Mouse (Mus musculus) lung, adult 2 months (tissue): Measurements from ENCODE around the gene Ppfia3. TPM values are rescaled to one million over a fixed set of nuclear protein-coding genes. Genes with fewer than 3 reads are reported as not detected.
"Not testable (repeated sequence)": the region's sequence is repeated elsewhere in the genome, so short reads cannot be mapped to it uniquely, and the experiment has no call there.

Experiments used
- DNase-seq: peaks from one replicate; pipeline ENCODE4 v3.0.0; 2022
- H3K4me1 ChIP-seq: fragments of 200-500 bp; 2 replicates; pipeline ENCODE4 v1.6.1; 2011; ENCODE audit warnings: low read length; ENCODE audit not compliant: control insufficient read depth, insufficient read depth
- H3K4me3 ChIP-seq: fragments of 200-500 bp; replicated peaks from 2 replicates; pipeline ENCODE3; 2011; ENCODE audit warnings: low read depth, mild to moderate bottlenecking, control low read depth, low read length; ENCODE audit errors: extremely low read depth
- CTCF ChIP-seq: fragments of 200-500 bp; IDR thresholded peaks from 2 replicates; pipeline ENCODE4 v1.5.1; 2011; ENCODE audit warnings: mild to moderate bottlenecking, low read length, control low read depth; ENCODE audit not compliant: insufficient read depth
- POLR2A ChIP-seq: fragments of 200-500 bp; IDR thresholded peaks from 2 replicates; pipeline ENCODE4 v1.6.1; 2011; ENCODE audit warnings: low read depth, mild to moderate bottlenecking, control low read depth, low read length, borderline replicate concordance; ENCODE audit errors: extremely low read depth
- WGBS: fragments of 180-500 bp; shearing (Covaris S2); methylation state at CpG from one replicate; pipeline ENCODE4 v1.1.7; 2018; 5-methylcytosine and 5-hydroxymethylcytosine counted together
- polyA plus RNA-seq: library from polyadenylated mRNA; depleted of rRNA; stranded (reverse); fragments of >200 nt; gene quantifications from 2 replicates; pipeline ENCODE4 v1.2.3, GENCODE M21; 2012

Gene Ppfia3
- polyA plus RNA-seq, 1 experiment: 3.7 TPM

- H3K4me1 ChIP-seq: peaks cover 2% of the 10 kb centered on the region; the same call in 1 of the 2 replicates
- DNase-seq: no peak
- TF ChIP-seq CTCF: no peak
- TF ChIP-seq POLR2A: no peak
- WGBS: 69% methylated on average over 10 of the region's 10 CpGs
- no peak overlapping the region for H3K4me3 ChIP-seq
These were observed 41.0 kb upstream of the Ppfia3 start for GRCm38 (mm10) chr7:45407836-45408235.

GRCm38 (mm10) chr7:45406157-45407156 is 39.6 kb upstream of the Ppfia3 start:
- TF ChIP-seq POLR2A (no peak), CTCF (no peak)

GRCm38 (mm10) chr7:45405091-45406075 is 38.6 kb upstream of the Ppfia3 start, which contains the start of gene Kcna7:
Gene Kcna7 (plus strand): TSS chr7:45405653.
- peaks cover 2% of the 10 kb centered on the region; the same call in 1 of the 2 replicates for H3K4me1 ChIP-seq
- WGBS: 8% methylated on average over 28 of the region's 28 CpGs
- peak; percentile 85 for DNase-seq
- peak within 1 kb of the TSS; percentile 16 for H3K4me3 ChIP-seq
- TF ChIP-seq POLR2A (no peak), CTCF (peak; percentile 77)

More at GRCm38 (mm10) chr7:45406157-45407156, 39.6 kb upstream of the Ppfia3 start:
- peak overlapping the region; percentile 39 for H3K4me3 ChIP-seq
- peak; percentile 51 for DNase-seq
- peaks cover 2% of the 10 kb centered on the region; the same call in 1 of the 2 replicates for H3K4me1 ChIP-seq
- under 1% methylated on average over 114 of the region's 114 CpGs for WGBS

DNA sequence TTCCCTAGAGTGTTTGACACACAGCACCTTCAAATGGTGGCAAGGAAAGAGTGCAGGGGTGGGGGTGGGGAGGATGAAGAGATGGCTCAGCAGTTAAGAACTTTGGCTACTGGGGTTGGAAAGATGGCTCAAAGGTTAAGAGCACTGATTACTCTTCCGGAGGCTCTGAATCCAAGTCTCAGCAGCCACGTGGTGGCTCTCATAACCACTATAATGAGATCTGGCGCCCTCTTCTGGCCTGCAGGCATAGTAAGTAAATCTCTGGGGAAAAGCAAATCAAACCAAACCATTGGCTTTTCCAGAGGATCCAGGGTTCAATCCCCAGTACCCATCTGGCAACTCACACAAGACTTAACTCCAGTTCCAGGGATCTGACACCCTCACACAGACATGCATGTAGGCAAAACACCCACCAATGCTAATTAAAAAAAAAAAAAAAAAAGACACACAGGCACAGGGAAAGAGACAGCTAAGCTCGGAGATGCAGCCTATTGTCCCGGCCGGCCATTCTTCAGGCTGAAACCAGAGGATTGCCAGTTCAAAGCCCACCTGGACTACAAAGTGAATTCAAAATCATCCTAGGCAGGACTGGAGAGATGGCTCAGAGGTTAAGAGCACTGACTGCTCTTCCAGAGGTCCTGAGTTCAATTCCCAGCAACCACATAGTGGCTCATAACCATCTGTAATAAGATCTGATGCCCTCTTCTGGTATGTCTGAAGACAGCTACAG is 36.9 kb upstream of the Ppfia3 start:
- Histone ChIP-seq H3K4me3 (no peak overlapping the region), H3K4me1 (peaks cover 2% of the 10 kb centered on the region; the same call in 1 of the 2 replicates)
- WGBS: 44% methylated on average over 6 of the region's 6 CpGs
- peak; percentile 62 for DNase-seq
- TF ChIP-seq POLR2A: no peak
- peak; percentile 45; the same call in 1 of the 2 replicates for TF ChIP-seq CTCF

DNA sequence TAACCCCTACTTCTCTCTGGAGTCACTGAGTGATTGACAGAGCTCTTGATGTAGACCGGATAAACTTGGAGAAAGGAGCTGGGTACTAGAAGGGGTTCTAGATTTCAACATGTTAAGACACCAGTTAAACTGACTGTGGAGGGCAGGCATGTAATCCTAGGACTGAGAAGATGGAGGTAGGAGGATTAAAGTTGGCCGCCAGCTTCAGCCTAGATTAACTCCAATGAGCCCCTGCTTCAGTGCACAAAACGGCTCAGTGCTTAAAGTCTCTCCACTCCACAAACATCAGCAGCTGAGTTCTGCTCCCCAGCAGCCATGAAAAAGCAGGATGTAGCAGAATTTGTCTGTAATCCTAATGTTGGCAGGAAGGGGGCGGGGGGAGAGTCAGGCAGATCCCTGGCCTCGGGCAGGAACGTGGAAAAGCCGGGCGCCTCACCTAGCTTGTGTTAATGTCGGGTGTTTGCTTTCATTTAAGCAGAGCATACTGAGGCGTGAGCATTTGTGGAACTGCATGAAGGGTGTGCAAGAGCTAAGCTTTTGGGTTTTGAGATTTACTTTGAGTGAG is 34.8 kb upstream of the Ppfia3 start:
- Histone ChIP-seq H3K4me1 (peaks cover under 1% of the 10 kb centered on the region; the same call in 1 of the 2 replicates), H3K4me3 (no peak overlapping the region)
- WGBS: 54% methylated on average over 10 of the region's 10 CpGs
- no peak for DNase-seq
- no peak for TF ChIP-seq CTCF
- TF ChIP-seq POLR2A: no peak

DNA sequence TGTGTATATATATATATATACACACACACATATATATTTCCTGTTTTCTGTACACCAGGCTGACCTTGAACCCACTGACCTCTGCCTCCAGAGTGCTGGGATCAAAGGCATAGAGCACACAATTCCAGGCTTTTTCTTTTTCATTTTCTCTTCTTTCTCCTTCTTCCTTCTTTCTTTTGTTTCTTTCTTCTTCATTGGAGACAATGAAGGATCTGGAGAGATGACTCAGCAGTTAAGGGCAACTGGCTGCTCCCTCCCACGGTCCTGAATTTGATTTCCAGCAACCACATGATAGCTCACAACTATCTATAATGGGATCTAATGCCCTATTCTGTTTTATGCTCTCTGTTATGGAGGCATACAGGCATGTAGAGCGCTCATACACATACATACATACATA is 30.0 kb upstream of the Ppfia3 start:
- 61% methylated on average over 2 of the region's 2 CpGs for WGBS
- no peak overlapping the region for H3K4me3 ChIP-seq
- DNase-seq: no peak
- TF ChIP-seq CTCF (no peak), POLR2A (no peak)
- peaks cover 8% of the 10 kb centered on the region for H3K4me1 ChIP-seq

GRCm38 (mm10) chr7:45396337-45396775 is 29.5 kb upstream of the Ppfia3 start:
- H3K4me1 ChIP-seq, DNase-seq: not testable (repeated sequence)
- under 1% methylated on average over 3 of the region's 3 CpGs for WGBS
- peak overlapping the region; percentile 68 for H3K4me3 ChIP-seq

DNA sequence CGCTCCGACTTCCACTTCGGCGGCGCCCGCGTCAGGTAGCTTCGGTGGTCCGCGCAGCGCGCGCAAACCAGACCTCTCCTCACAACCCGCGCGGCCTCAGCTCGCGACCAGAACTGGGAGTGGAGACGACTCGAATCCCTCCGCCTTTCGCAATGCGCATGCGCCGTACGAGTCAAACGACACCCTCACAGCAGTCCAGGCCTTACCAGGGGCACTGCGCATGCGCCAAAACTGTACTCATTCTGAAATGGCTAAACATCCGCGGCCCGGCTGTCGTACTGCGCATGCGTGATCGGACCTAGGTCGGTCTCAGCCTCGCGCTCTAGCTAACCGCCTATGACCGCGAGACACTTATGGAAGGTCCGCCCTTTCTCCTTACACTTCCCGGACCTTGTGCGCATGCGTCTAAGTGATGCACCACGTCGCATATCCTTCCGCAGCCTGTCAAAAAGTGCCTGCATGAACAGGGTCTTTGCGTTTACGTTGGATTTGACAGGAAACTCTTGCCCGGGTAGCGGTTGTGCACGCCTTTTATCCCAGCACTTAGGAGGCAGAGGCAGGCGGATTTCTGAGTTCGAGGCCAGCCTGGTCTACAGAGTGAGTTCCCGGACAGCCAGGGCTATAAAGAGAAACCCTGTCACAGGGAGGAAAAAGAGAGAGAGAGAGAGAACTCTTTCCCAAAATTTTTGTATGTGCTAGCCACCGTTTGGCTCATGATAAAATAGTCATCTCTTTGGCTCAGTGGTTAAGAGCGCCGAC is 28.9 kb upstream of the Ppfia3 start, which contains the start of gene Snrnp70:
Gene Snrnp70, minus strand, starts transcription at position 165 of the 759 bp plus-strand sequence.
- Histone ChIP-seq H3K4me1 (peaks cover 8% of the 10 kb centered on the region), H3K4me3 (peak within 1 kb of the TSS; percentile 68)
- DNase-seq: peak; percentile 99
- under 1% methylated on average over 60 of the region's 60 CpGs for WGBS
- TF ChIP-seq POLR2A (peak; percentile 98), CTCF (no peak)
